Mouse (Mus musculus) Patski (cell line): Measurements from ENCODE around the gene Ech1. TPM values are rescaled to one million over a fixed set of nuclear protein-coding genes. Genes with fewer than 3 reads are reported as not detected.
A peak's percentile ranks its signal among the peaks of the same experiment; 100 is the strongest.

Experiments used
- ATAC-seq: fragments of 100-300 bp; one replicate; pipeline ENCODE4 v1.8.0; 2021
- CTCF ChIA-PET: fragments of 350-600 bp; sonication (Branson Sonifier 250); formaldehyde crosslinking; loops from one replicate; lab custom pipeline; 2022; ENCODE audit warnings: inconsistent platforms; lab: Charles Lee
- POLR2A ChIA-PET: fragments of 350-600 bp; sonication (Branson Sonifier 250); formaldehyde crosslinking; loops from one replicate; lab custom pipeline; 2022; ENCODE audit warnings: antibody characterized with exemption, inconsistent platforms; lab: Charles Lee
- DNase-seq: peaks from one replicate; pipeline ENCODE4 v3.0.0-alpha.2; 2011; ENCODE audit warnings: low read depth, low spot score
- H3K27me3 ChIP-seq: fragments of 371-371 bp; one replicate; pipeline ENCODE4 v1.5.1; 2021
- CTCF ChIP-seq: fragments of 100-300 bp; IDR thresholded peaks from one replicate; pipeline ENCODE4 v1.5.1; 2021
- in situ Hi-C: fragments of 300-500 bp; cut with MboI; formaldehyde crosslinking; loops from 3 replicates; pipeline ENCODE4 v1.11.1; 2018; ENCODE audit warnings: low pct_unique_long_range_greater_than_20kb, mixed read lengths
- polyA plus RNA-seq: library from polyadenylated mRNA; unstranded; gene quantifications from one replicate; pipeline ENCODE4 v1.2.3, GENCODE M21; 2021

Ech1 gene
- polyA plus RNA-seq, 1 experiment from 2014 or later = 208 TPM

GRCm38 (mm10) chr7:28833723-28834347 lies 8.8 kb downstream of the Ech1 start, which contains the start of gene Lgals4:
Lgals4 (plus strand) TSS chr7:28833854.
- H3K27me3 ChIP-seq = no peaks in the 10 kb centered on the region
- CTCF ChIA-PET = no interaction called here
- ATAC-seq (no peak), DNase-seq (no peak)
- no peak for TF ChIP-seq CTCF
- in situ Hi-C loops = no loop called here
- POLR2A ChIA-PET = no interaction called here

GRCm38 (mm10) chr7:28836936-28837335 lies 11.9 kb downstream of the Ech1 start:
- TF ChIP-seq CTCF = no peak
- POLR2A ChIA-PET = no interaction called here
- H3K27me3 ChIP-seq = no peaks in the 10 kb centered on the region
- DNase-seq = no peak
- CTCF ChIA-PET = no interaction called here
- in situ Hi-C loops = no loop called here
- no peak for ATAC-seq

GRCm38 (mm10) chr7:28838331-28838730 lies 13.3 kb downstream of the Ech1 start:
- no peaks in the 10 kb centered on the region for H3K27me3 ChIP-seq
- in situ Hi-C loops = no loop called here
- DNase-seq (no peak), ATAC-seq (no peak)
- TF ChIP-seq CTCF = no peak
- CTCF ChIA-PET = interaction anchor here (1.1 kb wide), 1 partner anchor 26 kb away, joined by 3 read pairs; no protein-coding TSS in a partner anchor
- POLR2A ChIA-PET = interaction anchor here (0.5 to 0.9 kb wide), 2 partner anchors 18 to 219 kb away, joined by 3 read pairs; no protein-coding TSS in a partner anchor

- no peaks in the 10 kb centered on the region for H3K27me3 ChIP-seq
- ATAC-seq (no peak), DNase-seq (no peak)
- in situ Hi-C loops = no loop called here
- POLR2A ChIA-PET = no interaction called here
- CTCF ChIA-PET = no interaction called here
- TF ChIP-seq CTCF = no peak
Observed at GRCm38 (mm10) chr7:28847273-28847672, 22.3 kb downstream of the Ech1 start.

DNA sequence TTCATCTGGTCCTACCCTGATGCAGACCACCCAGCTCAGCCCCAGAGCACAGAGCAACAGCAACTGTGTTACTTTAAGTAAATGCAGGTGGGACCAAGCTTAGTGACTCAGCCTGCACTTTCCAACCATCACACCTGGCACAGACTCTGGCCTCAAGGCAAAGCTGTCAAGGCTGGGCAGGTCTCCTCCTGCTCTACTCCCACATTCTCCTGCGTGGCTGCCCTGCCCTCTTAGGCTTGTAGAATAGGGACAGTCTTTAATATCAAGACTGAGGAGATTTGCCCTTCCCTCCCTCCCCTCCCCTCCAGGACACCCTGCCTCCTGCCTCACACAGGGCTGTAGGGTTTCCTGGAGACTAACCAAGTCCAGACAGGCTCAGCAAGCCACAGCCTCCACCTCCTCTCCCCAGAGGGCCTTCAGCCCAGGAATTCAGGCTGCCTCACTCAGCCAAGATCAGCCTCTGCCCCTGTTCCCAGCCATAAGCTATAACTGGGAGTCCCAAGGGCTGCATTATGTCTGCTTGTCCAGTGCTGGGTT lies 24.8 kb downstream of the Ech1 start:
- no peak for DNase-seq
- H3K27me3 ChIP-seq = no peaks in the 10 kb centered on the region
- ChIA-PET POLR2A (no interaction called here), CTCF (interaction anchor here (1.4 to 1.9 kb wide), 2 partner anchors 10 to 18 kb away, joined by 5 to 7 read pairs; no protein-coding TSS in a partner anchor)
- TF ChIP-seq CTCF = no peak
- ATAC-seq = peak; percentile 67
- in situ Hi-C loops = no loop called here

GRCm38 (mm10) chr7:28850642-28851041 lies 25.6 kb downstream of the Ech1 start:
- no peak for ATAC-seq
- POLR2A ChIA-PET = no interaction called here
- H3K27me3 ChIP-seq = no peaks in the 10 kb centered on the region
- TF ChIP-seq CTCF = no peak
- in situ Hi-C loops = no loop called here
- CTCF ChIA-PET = interaction anchor here (1.4 to 1.9 kb wide), 2 partner anchors 9 to 17 kb away, joined by 5 to 7 read pairs; no protein-coding TSS in a partner anchor
- DNase-seq = no peak

GRCm38 (mm10) chr7:28859953-28860352 lies 34.9 kb downstream of the Ech1 start:
- DNase-seq (no peak), ATAC-seq (no peak)
- TF ChIP-seq CTCF = no peak
- POLR2A ChIA-PET = no interaction called here
- CTCF ChIA-PET = interaction anchor here (1.9 kb wide), 1 partner anchor 10 kb away, joined by 5 read pairs; no protein-coding TSS in a partner anchor
- H3K27me3 ChIP-seq = no peaks in the 10 kb centered on the region
- in situ Hi-C loops = no loop called here

DNA sequence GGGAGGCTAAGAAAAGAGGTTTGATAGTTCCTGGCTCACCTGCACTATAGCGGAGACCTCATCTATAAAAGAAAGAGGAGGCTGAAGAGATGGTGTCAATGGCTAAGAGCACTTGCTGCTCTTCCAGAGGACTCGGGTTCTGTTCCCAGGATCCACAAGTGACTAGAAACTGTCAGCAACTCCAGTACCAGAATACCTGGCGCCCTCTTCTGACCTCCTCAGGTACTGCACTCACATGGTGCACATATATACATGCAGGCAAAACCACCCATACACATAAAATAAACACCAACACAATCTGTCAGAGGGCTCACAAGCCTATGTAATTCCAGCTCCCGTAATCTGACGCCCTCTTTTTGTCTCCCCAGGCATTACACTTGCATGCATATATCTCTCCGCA lies 35.9 kb downstream of the Ech1 start:
- ATAC-seq (no peak), DNase-seq (no peak)
- POLR2A ChIA-PET = no interaction called here
- H3K27me3 ChIP-seq = no peaks in the 10 kb centered on the region
- in situ Hi-C loops = no loop called here
- peak; percentile 55 for TF ChIP-seq CTCF
- CTCF ChIA-PET = interaction anchor here (1.9 kb wide), 1 partner anchor 11 kb away, joined by 5 read pairs; no protein-coding TSS in a partner anchor

DNA sequence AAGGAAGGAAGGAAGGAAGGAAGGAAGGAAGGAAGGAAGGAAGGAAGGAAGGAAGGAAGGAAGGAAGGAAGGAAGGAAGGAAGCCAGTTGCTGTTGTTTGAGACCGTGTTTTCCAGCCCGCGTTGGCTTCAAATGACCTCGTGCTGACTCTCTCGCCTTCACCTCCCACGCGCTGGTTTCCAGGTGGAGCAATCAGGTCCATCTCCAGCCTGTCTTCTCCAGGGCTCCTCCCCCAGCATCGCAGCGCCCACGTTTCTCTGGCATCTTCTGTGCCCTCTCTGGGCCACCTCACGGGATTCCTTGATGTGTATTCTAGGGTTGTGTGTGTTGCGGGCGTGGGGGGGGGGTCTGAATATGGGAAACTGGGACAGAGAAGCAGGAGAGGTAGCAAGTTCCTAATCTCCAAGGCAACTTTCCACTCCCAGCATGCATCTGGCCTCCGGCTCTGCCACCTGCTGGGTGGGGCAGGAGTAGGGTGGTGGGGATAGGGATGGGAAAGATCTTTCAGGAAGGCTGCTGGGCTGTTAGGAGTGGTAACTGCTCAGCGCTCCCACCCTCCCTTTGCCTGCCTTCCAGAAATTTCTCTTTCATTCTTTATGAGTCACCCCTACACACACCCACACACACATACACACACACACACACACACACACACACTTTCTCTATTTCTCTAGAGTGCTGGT lies 37.9 kb downstream of the Ech1 start:
- POLR2A ChIA-PET = no interaction called here
- CTCF ChIA-PET = no interaction called here
- H3K27me3 ChIP-seq = no peaks in the 10 kb centered on the region
- DNase-seq = no peak
- no peak for TF ChIP-seq CTCF
- no peak for ATAC-seq
- in situ Hi-C loops = no loop called here

DNA sequence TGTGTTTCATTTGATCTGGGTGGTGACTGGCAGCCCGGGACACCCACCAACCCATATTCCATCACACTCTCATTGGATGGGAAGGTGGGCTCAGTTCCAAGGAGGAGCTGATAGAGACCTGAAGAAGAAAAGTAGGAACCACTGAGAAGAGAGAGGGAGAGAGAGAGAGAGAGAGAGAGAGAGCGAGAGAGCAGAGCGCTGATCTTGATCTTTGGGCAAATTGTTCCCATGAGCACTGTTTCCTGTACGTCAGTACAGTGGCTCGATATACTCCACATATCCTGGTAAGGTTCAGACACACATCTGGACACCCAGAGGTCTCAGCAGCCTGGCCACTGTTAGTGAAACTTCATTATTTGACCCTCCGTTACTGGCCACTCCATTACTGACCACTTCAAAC lies 38.5 kb downstream of the Ech1 start, which contains the start of gene Lgals7:
Lgals7 (plus strand) TSS at position 314 of the 400 bp plus-strand sequence.
- POLR2A ChIA-PET = no interaction called here
- no peak for ATAC-seq
- no peak for DNase-seq
- in situ Hi-C loops = no loop called here
- TF ChIP-seq CTCF = no peak
- no peaks in the 10 kb centered on the region for H3K27me3 ChIP-seq
- CTCF ChIA-PET = no interaction called here
